Mouse (Mus musculus) limb, embryonic 15.5 days (tissue): ENCODE data around the gene Gm3453. TPM values are rescaled to one million over a fixed set of nuclear protein-coding genes. Genes with fewer than 3 reads are reported as not detected.
"Not testable (repeated sequence)": the region's sequence is repeated elsewhere in the genome, so short reads cannot be mapped to it uniquely, and the experiment has no call there.

Experiments used
- ATAC-seq: fragments of 200-750 bp; cut with Nextera tagmentation; 2 replicates; pipeline ENCODE4 v1.8.0; 2017; ENCODE audit warnings: low read depth, moderate TSS enrichment; ENCODE audit not compliant: insufficient number of reproducible peaks, low FRiP score, low TSS enrichment
- H3K27ac ChIP-seq: fragments of 300-500 bp; sonication (generic); 2 replicates; pipeline ENCODE4 v1.5.1; 2015; ENCODE audit warnings: moderate library complexity, mild to moderate bottlenecking, inconsistent platforms
- H3K27me3 ChIP-seq: fragments of 300-500 bp; sonication (generic); 2 replicates; pipeline ENCODE4 v1.6.1; 2015; ENCODE audit warnings: inconsistent platforms
- H3K36me3 ChIP-seq: fragments of 300-500 bp; sonication (generic); 2 replicates; pipeline ENCODE4 v1.6.1; 2015; ENCODE audit warnings: inconsistent platforms
- H3K4me1 ChIP-seq: fragments of 300-500 bp; sonication (generic); 2 replicates; pipeline ENCODE4 v1.6.1; 2015; ENCODE audit warnings: inconsistent platforms
- H3K4me2 ChIP-seq: fragments of 300-500 bp; sonication (generic); 2 replicates; pipeline ENCODE4 v1.6.1; 2015; ENCODE audit warnings: mild to moderate bottlenecking, inconsistent platforms
- H3K4me3 ChIP-seq: fragments of 300-500 bp; sonication (generic); 2 replicates; pipeline ENCODE4 v1.5.1; 2015; ENCODE audit warnings: mild to moderate bottlenecking, inconsistent platforms
- H3K9ac ChIP-seq: fragments of 300-500 bp; sonication (generic); 2 replicates; pipeline ENCODE4 v1.6.1; 2015; ENCODE audit warnings: inconsistent platforms
- H3K9me3 ChIP-seq: fragments of 300-500 bp; sonication (generic); 2 replicates; pipeline ENCODE4 v1.6.1; 2016; ENCODE audit warnings: inconsistent platforms
- WGBS: fragments of 180-500 bp; shearing (Covaris S2); methylation state at CpG from one replicate; pipeline ENCODE4 v1.1.7; 2015; 5-methylcytosine and 5-hydroxymethylcytosine counted together
- polyA plus RNA-seq: library from polyadenylated mRNA; unstranded; fragments of >200 nt; fragmentation: Nextera tagmentation; extraction: Ambion mirVana; gene quantifications from 2 replicates; pipeline ENCODE4 v1.2.1, GENCODE M21; 2015

Gm3453 gene
- not detected in 2 replicates for polyA plus RNA-seq

DNA sequence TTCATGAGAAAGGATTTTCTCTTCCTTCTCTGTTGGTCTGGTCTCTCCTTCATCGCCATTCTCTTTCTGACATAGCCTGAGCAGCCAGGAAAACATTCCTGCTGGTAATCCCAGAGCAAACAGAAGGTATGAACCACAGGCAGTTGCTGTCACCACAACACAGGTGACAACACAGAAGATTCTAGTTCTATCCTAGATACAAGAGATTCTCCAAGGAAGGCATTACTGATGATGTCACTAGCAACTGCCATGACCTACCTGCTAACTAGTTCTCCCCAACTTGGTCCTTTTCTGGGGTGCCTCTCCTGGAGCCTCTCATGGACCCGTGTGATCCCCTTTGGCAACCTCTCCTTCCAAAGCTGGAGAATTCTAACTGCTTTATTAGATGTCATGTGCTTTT, at the start of gene Gm3453:
Gene Gm3453, minus strand, starts transcription at position 101 of the 400 bp plus-strand sequence.
- ATAC-seq, H3K27ac ChIP-seq, H3K9ac ChIP-seq, H3K4me3 ChIP-seq, H3K9me3 ChIP-seq, H3K4me1 ChIP-seq, H3K27me3 ChIP-seq, H3K4me2 ChIP-seq, H3K36me3 ChIP-seq: not testable (repeated sequence)
- 74% methylated on average over 2 of the region's 2 CpGs for WGBS

- not testable (repeated sequence) for H3K9ac ChIP-seq, ATAC-seq, H3K4me1 ChIP-seq, H3K9me3 ChIP-seq, H3K4me2 ChIP-seq, H3K27ac ChIP-seq, H3K27me3 ChIP-seq, H3K4me3 ChIP-seq, H3K36me3 ChIP-seq
- 79% methylated on average over 7 of the region's 7 CpGs for WGBS
These were observed 8.2 kb upstream of the Gm3453 start for GRCm38 (mm10) chr14:5987136-5987535.

GRCm38 (mm10) chr14:5962441-5962840, 16.5 kb downstream of the Gm3453 start:
- H3K36me3 ChIP-seq, ATAC-seq, H3K4me2 ChIP-seq, H3K4me1 ChIP-seq, H3K9ac ChIP-seq, H3K9me3 ChIP-seq, H3K4me3 ChIP-seq, H3K27ac ChIP-seq, H3K27me3 ChIP-seq: not testable (repeated sequence)
- 41% methylated on average over 4 of the region's 4 CpGs for WGBS

- not testable (repeated sequence) for H3K27ac ChIP-seq, H3K9ac ChIP-seq
- 0% methylated on average over 11 of the region's 23 CpGs for WGBS
These were observed 17.3 kb downstream of the Gm3453 start, which contains the start of gene Gm3248 for GRCm38 (mm10) chr14:5961635-5962034. Gene Gm3248, minus strand, starts transcription at chr14:5961745.

DNA sequence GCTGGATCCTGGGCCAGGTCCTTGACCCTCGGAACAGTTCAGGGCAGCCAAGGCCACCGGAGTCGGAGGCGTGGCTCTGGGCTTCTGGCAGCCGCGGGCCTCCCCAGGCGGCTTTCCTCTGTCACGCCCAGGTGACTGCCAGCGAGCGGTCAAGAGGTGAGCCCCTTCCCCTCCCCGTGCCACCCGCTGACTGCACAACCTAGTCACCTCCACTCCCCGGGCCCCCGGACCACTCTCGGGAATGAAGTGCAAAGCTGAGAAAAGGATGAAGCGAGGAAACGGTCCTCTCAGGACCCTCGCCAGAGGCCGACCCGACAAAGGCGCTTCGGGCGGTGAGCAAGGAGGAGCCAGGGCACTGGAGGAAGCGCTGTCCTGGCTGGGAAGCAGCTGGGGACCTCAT, 17.8 kb downstream of the Gm3453 start:
- Histone ChIP-seq H3K4me3 (peak overlapping the region; percentile 41), H3K4me2 (peak overlapping the region; percentile 72)
- H3K9ac ChIP-seq, H3K27me3 ChIP-seq, ATAC-seq, H3K4me1 ChIP-seq, H3K27ac ChIP-seq, H3K36me3 ChIP-seq, H3K9me3 ChIP-seq: not testable (repeated sequence)
- WGBS = under 1% methylated on average over 23 of the region's 24 CpGs

More at GRCm38 (mm10) chr14:5961635-5962034, 17.3 kb downstream of the Gm3453 start, which contains the start of gene Gm3248:
- ATAC-seq, H3K9me3 ChIP-seq, H3K27me3 ChIP-seq, H3K36me3 ChIP-seq, H3K4me1 ChIP-seq: not testable (repeated sequence)
- Histone ChIP-seq H3K4me3 (peak within 1 kb of the TSS; percentile 41), H3K4me2 (peak within 1 kb of the TSS; percentile 72)

DNA sequence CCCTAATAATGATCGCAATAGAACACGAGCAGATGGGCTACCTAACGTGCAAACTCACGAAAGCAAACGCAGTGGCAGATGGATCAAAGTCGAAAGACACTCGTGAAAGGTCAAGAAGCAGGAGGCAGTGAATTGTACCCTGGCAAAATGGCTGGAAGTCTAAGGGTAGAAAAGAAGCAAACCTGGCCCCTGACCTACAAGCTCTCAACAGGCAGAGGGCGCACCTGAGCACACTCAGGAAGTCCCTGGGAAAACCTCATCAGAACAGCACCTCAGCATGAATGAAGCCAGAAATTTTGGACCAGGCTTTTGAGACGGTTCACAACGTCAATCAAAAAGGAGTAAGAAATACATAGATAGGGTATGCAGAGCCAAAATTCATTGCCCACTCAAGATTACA, 18.5 kb downstream of the Gm3453 start:
- not testable (repeated sequence) for H3K4me2 ChIP-seq, H3K27me3 ChIP-seq, H3K9ac ChIP-seq, H3K4me3 ChIP-seq, H3K4me1 ChIP-seq, H3K27ac ChIP-seq, H3K9me3 ChIP-seq, H3K36me3 ChIP-seq, ATAC-seq
- WGBS = 10% methylated on average over 5 of the region's 10 CpGs

DNA sequence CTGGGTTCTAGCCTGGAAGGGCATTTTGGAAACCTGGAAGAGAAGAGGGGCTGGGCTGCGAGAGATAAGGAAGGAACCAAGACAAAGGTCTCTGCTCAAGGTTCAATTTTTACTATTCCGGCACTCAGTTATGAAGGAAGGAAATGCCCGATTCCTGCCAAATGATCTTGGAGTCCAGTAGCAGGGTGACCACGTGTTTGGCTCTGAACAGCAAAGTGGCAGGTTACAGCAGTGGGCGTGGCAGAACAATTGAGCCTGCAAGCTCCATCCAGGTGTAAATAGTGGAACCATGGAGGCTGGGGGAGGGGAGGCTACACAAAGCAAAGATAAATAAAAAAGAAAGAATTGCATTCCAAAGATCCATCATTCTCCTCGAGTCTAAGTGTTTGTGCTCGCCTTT, 55.7 kb downstream of the Gm3453 start:
- not testable (repeated sequence) for H3K4me2 ChIP-seq, H3K9ac ChIP-seq, ATAC-seq, H3K4me3 ChIP-seq, H3K36me3 ChIP-seq, H3K27ac ChIP-seq, H3K9me3 ChIP-seq, H3K27me3 ChIP-seq, H3K4me1 ChIP-seq
- WGBS = 77% methylated on average over 7 of the region's 7 CpGs

Other genes with a start within 250 kb of the Gm3453 start
- gene Gm3373, start 237.6 kb downstream of the Gm3453 start, polyA plus RNA-seq = 0.19 and 0.46 TPM in 2 replicates
- 0.47 and 0.61 TPM in 2 replicates for gene Gm3383, start 171.2 kb downstream of the Gm3453 start, polyA plus RNA-seq
- not detected in 2 replicates for gene Gm3424, start 148.8 kb downstream of the Gm3453 start, polyA plus RNA-seq
- gene Gm8237, start 98.8 kb downstream of the Gm3453 start, polyA plus RNA-seq = 0.29 and 0.37 TPM in 2 replicates
- 0.29 and 0.35 TPM in 2 replicates for gene Gm3248, start 17.4 kb downstream of the Gm3453 start, polyA plus RNA-seq
- not detected in 2 replicates for gene Gm6337, start 79.1 kb upstream of the Gm3453 start, polyA plus RNA-seq
- 1.7 and 1.9 TPM in 2 replicates for gene Gm8206, start 114.8 kb upstream of the Gm3453 start, polyA plus RNA-seq
- gene Gm3468, start 129.5 kb upstream of the Gm3453 start, polyA plus RNA-seq = 1.3 and 1.4 TPM in 2 replicates
- not detected in 2 replicates for gene Gm3476, start 146.7 kb upstream of the Gm3453 start, polyA plus RNA-seq
- gene Gm21560, start 240.2 kb upstream of the Gm3453 start, polyA plus RNA-seq = not detected in 2 replicates